ENCODE assay signal across 9 mouse cellular contexts in genomic region chr2:72777330-72777729, GRCm38 (mm10).
DNase-seq lines count a peak whose midpoint lies in the region; ATAC-seq and TF ChIP-seq lines count a peak whose summit lies in the region.
"Had no signal": no experiment of that assay in that cellular context is flagged by ENCODE, and none has a peak within 500 bp of the region (broad histone marks: within the 10 kb centered on the region; RNA-seq: fewer than 3 reads in every experiment).

No protein-coding gene starts in this region.

- H3K27ac ChIP-seq in heart, embryonic 13.5 days (replicated peaks) = 0 out of 2 replicates have a peak overlapping the region, but pooled peaks have one; percentile 12
- H3K27ac ChIP-seq in heart, embryonic 10.5 days = no peak overlapping the region
- no peak overlapping the region for H3K27ac ChIP-seq in thymus, adult 2 months (ENCODE audit: control insufficient read depth, insufficient read depth, low read length)
- peak overlapping the region; percentile 45; the same call in 1 of the 2 replicates for H3K27ac ChIP-seq in limb, embryonic 12.5 days
- no peak overlapping the region for H3K27ac ChIP-seq in midbrain, embryonic 13.5 days
- H3K27ac ChIP-seq: stomach, embryonic 15.5 days had no signal

- H3K9ac ChIP-seq in heart, embryonic 13.5 days = no peak overlapping the region
- no peak overlapping the region for H3K9ac ChIP-seq in limb, embryonic 12.5 days (replicated peaks)
- no peak overlapping the region for H3K9ac ChIP-seq in midbrain, embryonic 13.5 days (replicated peaks)
- H3K9ac ChIP-seq: stomach, embryonic 15.5 days had no signal

- no peak for DNase-seq in heart, embryonic 10.5 days (ENCODE audit: low spot score)
- peak; percentile 46 for DNase-seq in thymus, adult 2 months
- no peak for DNase-seq in thymus, adult 18-20 months
- no peak for DNase-seq in yolk sac, embryonic 10.5 days (ENCODE audit: low spot score)

- TF ChIP-seq POLR2A in thymus, adult 2 months (IDR thresholded peaks at IDR 0.05; ENCODE audit: control insufficient read depth, extremely low read depth, insufficient read depth, low read length, poor library complexity) = no peak

- H3K4me1 ChIP-seq in heart, embryonic 13.5 days = peaks cover 22% of the 10 kb centered on the region
- 0 out of 2 replicates have a peak, but pooled peaks cover 4% of the 10 kb centered on the region for H3K4me1 ChIP-seq in heart, embryonic 10.5 days
- H3K4me1 ChIP-seq in thymus, adult 2 months (replicated peaks; ENCODE audit: control insufficient read depth, insufficient read depth, low read length) = no peaks in the 10 kb centered on the region
- peaks cover 24% of the 10 kb centered on the region for H3K4me1 ChIP-seq in limb, embryonic 12.5 days (replicated peaks)
- H3K4me1 ChIP-seq in midbrain, embryonic 13.5 days (replicated peaks) = peaks cover 13% of the 10 kb centered on the region

- TF ChIP-seq CTCF in thymus, adult 2 months (IDR thresholded peaks at IDR 0.05; ENCODE audit: borderline replicate concordance, control insufficient read depth, extremely low read depth, insufficient read depth, low read length, poor library complexity) = no peak

- H3K4me3 ChIP-seq in heart, embryonic 13.5 days = no peak overlapping the region
- no peak overlapping the region for H3K4me3 ChIP-seq in heart, embryonic 10.5 days
- H3K4me3 ChIP-seq in thymus, adult 2 months (ENCODE audit: control insufficient read depth, insufficient read depth, low read length) = no peak overlapping the region
- no peak overlapping the region for H3K4me3 ChIP-seq in limb, embryonic 12.5 days (replicated peaks)
- no peak overlapping the region for H3K4me3 ChIP-seq in midbrain, embryonic 13.5 days (replicated peaks)
- H3K4me3 ChIP-seq: stomach, embryonic 15.5 days had no signal

- no peaks in the 10 kb centered on the region for H3K9me3 ChIP-seq in heart, embryonic 13.5 days
- no peaks in the 10 kb centered on the region for H3K9me3 ChIP-seq in heart, embryonic 10.5 days
- no peaks in the 10 kb centered on the region for H3K9me3 ChIP-seq in limb, embryonic 12.5 days
- no peaks in the 10 kb centered on the region for H3K9me3 ChIP-seq in midbrain, embryonic 13.5 days
- H3K9me3 ChIP-seq: stomach, embryonic 15.5 days had no signal

- 51% methylated on average over 3 of the region's 3 CpGs for WGBS in heart, embryonic 13.5 days
- 52% methylated on average over 3 of the region's 3 CpGs for WGBS in heart, embryonic 10.5 days
- 57% methylated on average over 3 of the region's 3 CpGs for WGBS in thymus, adult 2 months
- 63% methylated on average over 3 of the region's 3 CpGs for WGBS in limb, embryonic 12.5 days
- WGBS in midbrain, embryonic 13.5 days = 37% methylated on average over 3 of the region's 3 CpGs

- no peaks in the 10 kb centered on the region; the same call in 1 of the 2 replicates for H3K27me3 ChIP-seq in heart, embryonic 13.5 days (replicated peaks)
- H3K27me3 ChIP-seq in heart, embryonic 10.5 days (ENCODE audit: insufficient read depth, poor library complexity, severe bottlenecking) = no peaks in the 10 kb centered on the region
- H3K27me3 ChIP-seq in thymus, adult 2 months (ENCODE audit: control insufficient read depth, insufficient read depth, low read length) = no peaks in the 10 kb centered on the region
- H3K27me3 ChIP-seq in limb, embryonic 12.5 days = no peaks in the 10 kb centered on the region
- no peaks in the 10 kb centered on the region for H3K27me3 ChIP-seq in midbrain, embryonic 13.5 days
- H3K27me3 ChIP-seq: stomach, embryonic 15.5 days had no signal

- no peak overlapping the region for H3K4me2 ChIP-seq in heart, embryonic 13.5 days
- no peak overlapping the region for H3K4me2 ChIP-seq in limb, embryonic 12.5 days
- H3K4me2 ChIP-seq in midbrain, embryonic 13.5 days (replicated peaks) = no peak overlapping the region
- H3K4me2 ChIP-seq: stomach, embryonic 15.5 days had no signal

- H3K36me3 ChIP-seq in heart, embryonic 13.5 days = no peaks in the 10 kb centered on the region
- no peaks in the 10 kb centered on the region for H3K36me3 ChIP-seq in heart, embryonic 10.5 days
- H3K36me3 ChIP-seq in thymus, adult 2 months (ENCODE audit: control insufficient read depth, insufficient read depth, low read length) = no peaks in the 10 kb centered on the region
- H3K36me3 ChIP-seq in limb, embryonic 12.5 days = no peaks in the 10 kb centered on the region
- H3K36me3 ChIP-seq in midbrain, embryonic 13.5 days = no peaks in the 10 kb centered on the region
- H3K36me3 ChIP-seq: stomach, embryonic 15.5 days had no signal

- no peak for ATAC-seq in heart, embryonic 13.5 days (ENCODE audit: extremely low read depth, insufficient number of reproducible peaks, low FRiP score, low TSS enrichment)
- no peak for ATAC-seq in limb, embryonic 12.5 days (ENCODE audit: insufficient number of reproducible peaks, insufficient read depth, low FRiP score, low TSS enrichment, low read depth)
- ATAC-seq in erythroblast, adult 5-6 weeks (replicated peaks; ENCODE audit: low FRiP score, poor library complexity, severe bottlenecking) = no peak
- ATAC-seq in midbrain, embryonic 13.5 days = no peak

Comparison
In these comparisons a context has a peak if more than half of its experiments do, and no peak if none do; other contexts are left out.
1. H3K27ac ChIP-seq: peak in heart, embryonic 13.5 days (single experiment) and limb, embryonic 12.5 days (single experiment); none in heart, embryonic 10.5 days (single experiment), thymus, adult 2 months (single experiment) and midbrain, embryonic 13.5 days (single experiment).